Mouse (Mus musculus): ENCODE measurements around the gene Adk.

DNA sequence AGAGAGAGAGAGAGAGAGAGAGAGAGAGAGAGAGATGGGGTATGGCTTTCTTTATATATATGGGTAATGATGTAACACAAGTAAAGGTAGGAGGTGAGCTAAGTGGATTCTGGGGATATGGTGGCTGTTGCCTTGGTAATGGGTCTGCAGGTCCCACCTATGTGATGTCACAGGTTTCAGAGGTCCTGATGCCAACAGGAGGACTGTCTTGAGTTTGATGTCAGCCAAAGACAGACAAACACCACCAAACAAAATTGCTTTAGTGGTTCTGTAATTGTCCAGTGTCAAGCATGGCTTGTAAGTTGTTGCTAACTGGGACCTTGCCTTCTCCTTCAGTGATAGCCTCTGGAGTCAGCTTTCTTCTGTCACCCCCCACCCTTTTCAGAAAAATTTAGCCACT, 62.0 kb downstream of the Adk start:
- no peak for TF ChIP-seq ZNF384 (IDR thresholded peaks at IDR 0.05; ENCODE audit: low read depth, low read length)
- TF ChIP-seq MAFK (IDR thresholded peaks at IDR 0.05; ENCODE audit: insufficient read depth, low read depth, low read length) = no peak
